ENCODE assay signal across 20 mouse cellular contexts in the genomic region with DNA sequence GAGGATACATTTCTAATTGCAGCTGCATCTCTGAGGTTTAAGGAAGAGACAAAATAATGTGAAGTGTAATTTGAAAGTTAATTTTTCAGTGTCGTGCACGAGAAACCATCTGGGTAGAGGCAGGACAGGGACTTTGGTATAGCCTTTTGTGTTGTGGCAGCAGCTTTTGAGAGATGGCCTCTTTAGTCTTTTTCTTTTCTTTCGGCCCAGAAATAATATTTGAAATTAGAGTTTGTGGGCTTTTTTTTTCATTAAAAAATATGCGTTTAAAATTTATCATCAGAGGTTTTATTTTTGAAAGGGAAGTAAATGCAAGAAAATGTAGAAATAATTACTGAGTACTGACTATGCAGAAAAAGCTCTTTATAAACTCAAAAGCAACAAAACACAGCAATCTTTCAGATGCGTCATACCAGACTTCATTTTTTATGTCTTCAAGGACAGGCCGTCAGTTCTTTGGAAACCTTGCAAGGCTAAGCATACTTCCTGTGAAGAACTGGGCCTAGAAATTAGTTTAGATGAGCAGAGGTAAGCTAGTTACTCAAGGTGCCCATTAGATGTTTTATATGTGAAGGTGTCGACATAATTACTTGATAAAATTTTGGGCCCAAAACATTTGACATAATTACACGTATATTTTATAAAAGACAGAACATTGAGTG.
DNase-seq lines count a peak whose midpoint lies in the region; ATAC-seq lines count a peak whose summit lies in the region.
"Had no signal": no experiment of that assay in that cellular context is flagged by ENCODE, and none has a peak within 500 bp of the region (broad histone marks: within the 10 kb centered on the region; RNA-seq: fewer than 3 reads in every experiment).

No protein-coding gene starts in this region.

- WGBS in hindbrain, embryonic 11.5 days, result 66% methylated on average over 8 of the region's 8 CpGs
- WGBS in midbrain, embryonic 13.5 days, result 46% methylated on average over 8 of the region's 8 CpGs

- no peaks in the 10 kb centered on the region for H3K27me3 ChIP-seq in hindbrain, embryonic 11.5 days (ENCODE audit: control insufficient read depth, insufficient read depth, low read length)
- H3K27me3 ChIP-seq in midbrain, embryonic 13.5 days, result no peaks in the 10 kb centered on the region
- H3K27me3 ChIP-seq: embryonic facial prominence, embryonic 12.5 days; heart, embryonic 15.5 days; limb, embryonic 12.5 days; liver, embryonic 13.5 days; lung, embryonic 15.5 days had no signal

- DNase-seq in adrenal gland, adult 8-10 months, result peak; percentile 25
- DNase-seq in adrenal gland, postnatal 4 days (ENCODE audit: low spot score in 2 of 2), result no peak
- peak; percentile 7 to 35 for DNase-seq in adrenal gland, postnatal 36 days
- DNase-seq in hindbrain, embryonic 11.5 days (ENCODE audit: low spot score), result no peak
- DNase-seq in layer of hippocampus, adult 9-11 months, result no peak
- DNase-seq in frontal cortex, postnatal 25 days (ENCODE audit: low spot score in 2 of 2), result no peak
- DNase-seq in cerebellum, postnatal 4 days (ENCODE audit: low spot score in 2 of 2), result no peak
- DNase-seq: cerebellum, adult 18-20 months; heart, adult 11 months; kidney, adult 11 months; kidney, postnatal 14 days; liver, embryonic 13.5 days; spleen, adult 18-20 months; thymus, adult 18-20 months had no signal

- H3K4me3 ChIP-seq in hindbrain, embryonic 11.5 days (ENCODE audit: low read depth, low read length), result no peak overlapping the region
- H3K4me3 ChIP-seq in midbrain, embryonic 13.5 days (replicated peaks), result no peak overlapping the region
- H3K4me3 ChIP-seq: embryonic facial prominence, embryonic 12.5 days; heart, embryonic 15.5 days; limb, embryonic 12.5 days; liver, embryonic 13.5 days; lung, embryonic 15.5 days had no signal

- no peaks in the 10 kb centered on the region for H3K36me3 ChIP-seq in hindbrain, embryonic 11.5 days (ENCODE audit: control insufficient read depth, insufficient read depth, low read length)
- H3K36me3 ChIP-seq in midbrain, embryonic 13.5 days, result no peaks in the 10 kb centered on the region
- H3K36me3 ChIP-seq: embryonic facial prominence, embryonic 12.5 days; heart, embryonic 15.5 days; limb, embryonic 12.5 days; liver, embryonic 13.5 days; lung, embryonic 15.5 days had no signal

- peak overlapping the region; percentile 68 for H3K27ac ChIP-seq in hindbrain, embryonic 11.5 days (ENCODE audit: low read depth, low read length)
- peak overlapping the region; percentile 83 for H3K27ac ChIP-seq in midbrain, embryonic 13.5 days
- H3K27ac ChIP-seq: embryonic facial prominence, embryonic 12.5 days; heart, embryonic 15.5 days; limb, embryonic 12.5 days; liver, embryonic 13.5 days; lung, embryonic 15.5 days; macrophage had no signal

- no peak overlapping the region for H3K4me2 ChIP-seq in hindbrain, embryonic 11.5 days (replicated peaks; ENCODE audit: low read depth, low read length)
- no peak overlapping the region for H3K4me2 ChIP-seq in midbrain, embryonic 13.5 days (replicated peaks)
- H3K4me2 ChIP-seq: embryonic facial prominence, embryonic 12.5 days; heart, embryonic 15.5 days; limb, embryonic 12.5 days; liver, embryonic 13.5 days; lung, embryonic 15.5 days had no signal

- H3K4me1 ChIP-seq in hindbrain, embryonic 11.5 days (replicated peaks; ENCODE audit: control insufficient read depth, insufficient read depth, low read length), result no peaks in the 10 kb centered on the region
- peaks cover 14% of the 10 kb centered on the region for H3K4me1 ChIP-seq in midbrain, embryonic 13.5 days (replicated peaks)
- H3K4me1 ChIP-seq: embryonic facial prominence, embryonic 12.5 days; heart, embryonic 15.5 days; limb, embryonic 12.5 days; liver, embryonic 13.5 days; lung, embryonic 15.5 days had no signal

- H3K9ac ChIP-seq in hindbrain, embryonic 11.5 days (ENCODE audit: low read depth, low read length), result no peak overlapping the region
- H3K9ac ChIP-seq in midbrain, embryonic 13.5 days (replicated peaks), result no peak overlapping the region
- H3K9ac ChIP-seq: embryonic facial prominence, embryonic 12.5 days; heart, embryonic 15.5 days; limb, embryonic 12.5 days; liver, embryonic 13.5 days; lung, embryonic 15.5 days had no signal

- no peaks in the 10 kb centered on the region for H3K9me3 ChIP-seq in hindbrain, embryonic 11.5 days (ENCODE audit: control insufficient read depth, low read length)
- no peaks in the 10 kb centered on the region for H3K9me3 ChIP-seq in midbrain, embryonic 13.5 days
- H3K9me3 ChIP-seq: embryonic facial prominence, embryonic 12.5 days; heart, embryonic 15.5 days; limb, embryonic 12.5 days; liver, embryonic 13.5 days; lung, embryonic 15.5 days had no signal

- peak; percentile 84 for ATAC-seq in hindbrain, embryonic 11.5 days (ENCODE audit: low FRiP score)
- peak; percentile 76 for ATAC-seq in midbrain, embryonic 13.5 days

Comparison
In these comparisons a context has a peak if more than half of its experiments do, and no peak if none do; other contexts are left out.
1. DNase-seq: peak in adrenal gland, adult 8-10 months (single experiment) and adrenal gland, postnatal 36 days (2 of 2); none in adrenal gland, postnatal 4 days (0 of 2), hindbrain, embryonic 11.5 days (single experiment), layer of hippocampus, adult 9-11 months (single experiment), frontal cortex, postnatal 25 days (0 of 2) and cerebellum, postnatal 4 days (0 of 2).